Mouse (Mus musculus): ENCODE measurements around the gene Zdhhc22. TPM values are rescaled to one million over a fixed set of nuclear protein-coding genes. Genes with fewer than 3 reads are reported as not detected.

Zdhhc22 gene
- polyA plus RNA-seq, 1 experiment from 2014 or later, result 0.41 TPM

- no peaks in the 10 kb centered on the region for H3K4me1 ChIP-seq (ENCODE audit: control insufficient read depth, insufficient read depth, low read length)
- H3K36me3 ChIP-seq (ENCODE audit: control insufficient read depth, insufficient read depth, low read length), result no peaks in the 10 kb centered on the region
- peak; percentile 38 for ATAC-seq (ENCODE audit: low FRiP score)
- H3K9ac ChIP-seq (ENCODE audit: low read length), result no peak overlapping the region
- no peak overlapping the region for H3K4me2 ChIP-seq
- DNase-seq (ENCODE audit: low spot score, missing footprints), result peak; percentile 91
- WGBS, result 56% methylated on average over 5 of the region's 5 CpGs
- H3K27me3 ChIP-seq (ENCODE audit: control insufficient read depth, insufficient read depth, low read length), result no peaks in the 10 kb centered on the region
- H3K9me3 ChIP-seq (ENCODE audit: control insufficient read depth, low read length), result no peaks in the 10 kb centered on the region
- no peak overlapping the region for H3K27ac ChIP-seq (ENCODE audit: low read depth, low read length)
- no peak overlapping the region for H3K4me3 ChIP-seq (ENCODE audit: low read depth, low read length)
Observed at GRCm38 (mm10) chr12:87000151-87000839, 10.1 kb upstream of the Zdhhc22 start.

GRCm38 (mm10) chr12:86999283-86999820, 9.1 kb upstream of the Zdhhc22 start:
- H3K9me3 ChIP-seq (ENCODE audit: control insufficient read depth, low read length), result no peaks in the 10 kb centered on the region

GRCm38 (mm10) chr12:86998699-86999098, 8.5 kb upstream of the Zdhhc22 start:
- 81% methylated on average over 4 of the region's 4 CpGs for WGBS
- ATAC-seq (ENCODE audit: low FRiP score) (no peak), DNase-seq (ENCODE audit: low spot score, missing footprints) (peak; percentile 79)
- H3K27ac ChIP-seq (ENCODE audit: low read depth, low read length), result no peak overlapping the region
- no peak overlapping the region for H3K9ac ChIP-seq (ENCODE audit: low read length)
- no peaks in the 10 kb centered on the region for H3K36me3 ChIP-seq (ENCODE audit: control insufficient read depth, insufficient read depth, low read length)
- no peak overlapping the region for H3K4me2 ChIP-seq
- no peak overlapping the region for H3K4me3 ChIP-seq (ENCODE audit: low read depth, low read length)
- no peaks in the 10 kb centered on the region for H3K4me1 ChIP-seq (ENCODE audit: control insufficient read depth, insufficient read depth, low read length)
- no peaks in the 10 kb centered on the region for H3K9me3 ChIP-seq (ENCODE audit: control insufficient read depth, low read length)
- H3K27me3 ChIP-seq (ENCODE audit: control insufficient read depth, insufficient read depth, low read length), result no peaks in the 10 kb centered on the region

More at GRCm38 (mm10) chr12:86999283-86999820, 9.1 kb upstream of the Zdhhc22 start:
- Histone ChIP-seq H3K4me1 (ENCODE audit: control insufficient read depth, insufficient read depth, low read length) (no peaks in the 10 kb centered on the region), H3K27ac (ENCODE audit: low read depth, low read length) (no peak overlapping the region), H3K4me3 (ENCODE audit: low read depth, low read length) (no peak overlapping the region), H3K4me2 (no peak overlapping the region), H3K36me3 (ENCODE audit: control insufficient read depth, insufficient read depth, low read length) (no peaks in the 10 kb centered on the region), H3K27me3 (ENCODE audit: control insufficient read depth, insufficient read depth, low read length) (no peaks in the 10 kb centered on the region), H3K9ac (ENCODE audit: low read length) (no peak overlapping the region)
- ATAC-seq (ENCODE audit: low FRiP score), result no peak
- 77% methylated on average over 10 of the region's 10 CpGs for WGBS
- peak; percentile 78 for DNase-seq (ENCODE audit: low spot score, missing footprints)

GRCm38 (mm10) chr12:86995931-86996330, 5.7 kb upstream of the Zdhhc22 start:
- Histone ChIP-seq H3K36me3 (ENCODE audit: control insufficient read depth, insufficient read depth, low read length) (no peaks in the 10 kb centered on the region), H3K4me1 (ENCODE audit: control insufficient read depth, insufficient read depth, low read length) (peaks cover 2% of the 10 kb centered on the region; the same call in 1 of the 2 replicates), H3K4me3 (ENCODE audit: low read depth, low read length) (no peak overlapping the region), H3K4me2 (no peak overlapping the region), H3K9me3 (ENCODE audit: control insufficient read depth, low read length) (no peaks in the 10 kb centered on the region), H3K9ac (ENCODE audit: low read length) (no peak overlapping the region), H3K27ac (ENCODE audit: low read depth, low read length) (no peak overlapping the region), H3K27me3 (ENCODE audit: control insufficient read depth, insufficient read depth, low read length) (peaks cover 6% of the 10 kb centered on the region)
- WGBS, result 78% methylated on average over 6 of the region's 6 CpGs
- DNase-seq (ENCODE audit: low spot score, missing footprints) (peak; percentile 31), ATAC-seq (ENCODE audit: low FRiP score) (no peak)

- H3K36me3 ChIP-seq (ENCODE audit: control insufficient read depth, insufficient read depth, low read length), result no peaks in the 10 kb centered on the region
- no peak overlapping the region for H3K4me2 ChIP-seq
- H3K4me3 ChIP-seq (ENCODE audit: low read depth, low read length), result no peak overlapping the region
- H3K27me3 ChIP-seq (ENCODE audit: control insufficient read depth, insufficient read depth, low read length), result peaks cover 18% of the 10 kb centered on the region
- DNase-seq (ENCODE audit: low spot score, missing footprints), result peak; percentile 75
- no peak overlapping the region for H3K27ac ChIP-seq (ENCODE audit: low read depth, low read length)
- ATAC-seq (ENCODE audit: low FRiP score), result no peak
- no peaks in the 10 kb centered on the region for H3K9me3 ChIP-seq (ENCODE audit: control insufficient read depth, low read length)
- H3K9ac ChIP-seq (ENCODE audit: low read length), result no peak overlapping the region
- H3K4me1 ChIP-seq (ENCODE audit: control insufficient read depth, insufficient read depth, low read length), result peaks cover 9% of the 10 kb centered on the region
- WGBS, result 58% methylated on average over 3 of the region's 3 CpGs
Observed at GRCm38 (mm10) chr12:86994776-86995175, 4.5 kb upstream of the Zdhhc22 start.

- Histone ChIP-seq H3K27me3 (ENCODE audit: control insufficient read depth, insufficient read depth, low read length) (peaks cover 24% of the 10 kb centered on the region), H3K9ac (ENCODE audit: low read length) (no peak overlapping the region), H3K9me3 (ENCODE audit: control insufficient read depth, low read length) (no peaks in the 10 kb centered on the region), H3K36me3 (ENCODE audit: control insufficient read depth, insufficient read depth, low read length) (no peaks in the 10 kb centered on the region), H3K27ac (ENCODE audit: low read depth, low read length) (no peak overlapping the region), H3K4me1 (ENCODE audit: control insufficient read depth, insufficient read depth, low read length) (peaks cover 13% of the 10 kb centered on the region), H3K4me2 (no peak overlapping the region), H3K4me3 (ENCODE audit: low read depth, low read length) (no peak overlapping the region)
- WGBS, result 39% methylated on average over 4 of the region's 4 CpGs
- peak; percentile 79 for DNase-seq (ENCODE audit: low spot score, missing footprints)
- no peak for ATAC-seq (ENCODE audit: low FRiP score)
Observed at GRCm38 (mm10) chr12:86994166-86994565, 3.9 kb upstream of the Zdhhc22 start.

GRCm38 (mm10) chr12:86990755-86991110, 503 bp upstream of the Zdhhc22 start:
- Histone ChIP-seq H3K4me3 (ENCODE audit: low read depth, low read length) (peak overlapping the region; percentile 55), H3K27me3 (ENCODE audit: control insufficient read depth, insufficient read depth, low read length) (peaks cover 40% of the 10 kb centered on the region), H3K36me3 (ENCODE audit: control insufficient read depth, insufficient read depth, low read length) (no peaks in the 10 kb centered on the region), H3K4me1 (ENCODE audit: control insufficient read depth, insufficient read depth, low read length) (peaks cover 14% of the 10 kb centered on the region), H3K27ac (ENCODE audit: low read depth, low read length) (no peak overlapping the region), H3K9me3 (ENCODE audit: control insufficient read depth, low read length) (no peaks in the 10 kb centered on the region), H3K4me2 (peak overlapping the region; percentile 82), H3K9ac (ENCODE audit: low read length) (peak overlapping the region; percentile 69)
- WGBS, result 38% methylated on average over 2 of the region's 2 CpGs
- ATAC-seq (ENCODE audit: low FRiP score), result no peak; the same call in 1 of the 2 replicates
- DNase-seq (ENCODE audit: low spot score, missing footprints), result peak; percentile 84

GRCm38 (mm10) chr12:86989378-86989777, 852 bp downstream of the Zdhhc22 start:
- H3K9me3 ChIP-seq (ENCODE audit: control insufficient read depth, low read length), result no peaks in the 10 kb centered on the region
- 0 out of 2 replicates have a peak overlapping the region, but pooled peaks have one; percentile 55 for H3K4me3 ChIP-seq (ENCODE audit: low read depth, low read length)
- no peak overlapping the region for H3K27ac ChIP-seq (ENCODE audit: low read depth, low read length)
- 8% methylated on average over 15 of the region's 15 CpGs for WGBS
- ATAC-seq (ENCODE audit: low FRiP score), result 0 out of 2 replicates have a peak, but pooled peaks have one; percentile 6
- peaks cover 51% of the 10 kb centered on the region for H3K27me3 ChIP-seq (ENCODE audit: control insufficient read depth, insufficient read depth, low read length)
- H3K4me1 ChIP-seq (ENCODE audit: control insufficient read depth, insufficient read depth, low read length), result peaks cover 14% of the 10 kb centered on the region
- H3K36me3 ChIP-seq (ENCODE audit: control insufficient read depth, insufficient read depth, low read length), result no peaks in the 10 kb centered on the region
- H3K9ac ChIP-seq (ENCODE audit: low read length), result no peak overlapping the region
- H3K4me2 ChIP-seq, result peak overlapping the region; percentile 82
- no peak for DNase-seq (ENCODE audit: low spot score, missing footprints)

- 48% methylated on average over 16 of the region's 16 CpGs for WGBS
- peaks cover 62% of the 10 kb centered on the region for H3K27me3 ChIP-seq (ENCODE audit: control insufficient read depth, insufficient read depth, low read length)
- no peaks in the 10 kb centered on the region for H3K36me3 ChIP-seq (ENCODE audit: control insufficient read depth, insufficient read depth, low read length)
- no peak overlapping the region for H3K27ac ChIP-seq (ENCODE audit: low read depth, low read length)
- no peaks in the 10 kb centered on the region for H3K9me3 ChIP-seq (ENCODE audit: control insufficient read depth, low read length)
- ATAC-seq (ENCODE audit: low FRiP score), result no peak
- no peak overlapping the region for H3K9ac ChIP-seq (ENCODE audit: low read length)
- H3K4me1 ChIP-seq (ENCODE audit: control insufficient read depth, insufficient read depth, low read length), result peaks cover 18% of the 10 kb centered on the region
- H3K4me3 ChIP-seq (ENCODE audit: low read depth, low read length), result no peak overlapping the region
- no peak for DNase-seq (ENCODE audit: low spot score, missing footprints)
- H3K4me2 ChIP-seq, result no peak overlapping the region
Observed at GRCm38 (mm10) chr12:86988227-86988626, 2.0 kb downstream of the Zdhhc22 start.

All from midbrain, embryonic 11.5 days (tissue).